Mouse (Mus musculus) monocyte, adult 2 months (primary cell): ENCODE results near the gene Emcn.

Experiments used
- DNase-seq, 2 experiments: peaks; one replicate each; pipeline ENCODE4 v3.0.0; 2022; ENCODE audit warnings: low spot score in 2 of 2, low read depth in 1 of 2

Emcn gene

GRCm38 (mm10) chr3:137395588-137395987 is 54.7 kb downstream of the Emcn start:
- no peak for DNase-seq

- DNase-seq = no peak
Observed at GRCm38 (mm10) chr3:137415451-137416086, 74.7 kb downstream of the Emcn start.

GRCm38 (mm10) chr3:137418636-137419035 is 77.8 kb downstream of the Emcn start:
- no peak for DNase-seq

GRCm38 (mm10) chr3:137429516-137429915 is 88.6 kb downstream of the Emcn start:
- no peak for DNase-seq

GRCm38 (mm10) chr3:137464902-137465629 is 124.2 kb downstream of the Emcn start:
- no peak for DNase-seq

- DNase-seq = no peak
Observed at GRCm38 (mm10) chr3:137465953-137466352, 125.1 kb downstream of the Emcn start.

- no peak for DNase-seq
Observed at GRCm38 (mm10) chr3:137466766-137467165, 125.9 kb downstream of the Emcn start.

- DNase-seq = no peak
Observed at GRCm38 (mm10) chr3:137467386-137467785, 126.5 kb downstream of the Emcn start.

GRCm38 (mm10) chr3:137472145-137472544 is 131.3 kb downstream of the Emcn start:
- no peak for DNase-seq

GRCm38 (mm10) chr3:137479761-137480339 is 139.0 kb downstream of the Emcn start:
- no peak for DNase-seq

GRCm38 (mm10) chr3:137481157-137481556 is 140.3 kb downstream of the Emcn start:
- DNase-seq = no peak
